In genomic region chr14:76032671-76033136, GRCm38 (mm10) we compare ENCODE assay signal across 10 mouse cellular contexts. TPM values are rescaled to one million over a fixed set of nuclear protein-coding genes. Genes with fewer than 3 reads are reported as not detected.
DNase-seq lines count a peak whose midpoint lies in the region; ATAC-seq and TF ChIP-seq lines count a peak whose summit lies in the region.
"Had no signal": no experiment of that assay in that cellular context is flagged by ENCODE, and none has a peak within 500 bp of the region (broad histone marks: within the 10 kb centered on the region; RNA-seq: fewer than 3 reads in every experiment).

No protein-coding gene starts in this region.

- H3K4me2 ChIP-seq in embryonic facial prominence, embryonic 14.5 days (ENCODE audit: low read depth, low read length) = peak overlapping the region; percentile 20; the same call in 1 of the 2 replicates
- H3K4me2 ChIP-seq in hindbrain, embryonic 15.5 days = peak overlapping the region; percentile 26
- H3K4me2 ChIP-seq in midbrain, embryonic 16.5 days (ENCODE audit: low read length) = peak overlapping the region; percentile 36
- H3K4me2 ChIP-seq: limb, embryonic 15.5 days had no signal

- H3K27ac ChIP-seq in embryonic facial prominence, embryonic 14.5 days (replicated peaks; ENCODE audit: low read depth, low read length) = peak overlapping the region; percentile 28; the same call in 1 of the 2 replicates
- H3K27ac ChIP-seq in hindbrain, embryonic 15.5 days (replicated peaks) = peak overlapping the region; percentile 77
- peak overlapping the region; percentile 89 for H3K27ac ChIP-seq in midbrain, embryonic 16.5 days (ENCODE audit: low read length)
- no peak overlapping the region for H3K27ac ChIP-seq in kidney, adult 2 months (ENCODE audit: insufficient read depth, low read depth, low read length)
- H3K27ac ChIP-seq: limb, embryonic 15.5 days had no signal

- H3K4me1 ChIP-seq in embryonic facial prominence, embryonic 14.5 days (ENCODE audit: control insufficient read depth, insufficient read depth, low read length) = peaks cover 10% of the 10 kb centered on the region
- H3K4me1 ChIP-seq in hindbrain, embryonic 15.5 days (replicated peaks) = peaks cover 36% of the 10 kb centered on the region
- H3K4me1 ChIP-seq in midbrain, embryonic 16.5 days (ENCODE audit: control insufficient read depth, insufficient read depth, low read length) = peaks cover 37% of the 10 kb centered on the region
- no peaks in the 10 kb centered on the region for H3K4me1 ChIP-seq in kidney, adult 2 months (ENCODE audit: control insufficient read depth, insufficient read depth, low read length)

- TF ChIP-seq CTCF in kidney, adult 2 months (conservative IDR thresholded peaks at IDR 0.05; ENCODE audit: insufficient read depth, insufficient read length, low read depth, low read length) = no peak

- WGBS in embryonic facial prominence, embryonic 14.5 days = 41% methylated on average over 7 of the region's 7 CpGs
- WGBS in hindbrain, embryonic 15.5 days = 17% methylated on average over 7 of the region's 7 CpGs
- WGBS in midbrain, embryonic 16.5 days = 9% methylated on average over 7 of the region's 7 CpGs
- 61% methylated on average over 7 of the region's 7 CpGs for WGBS in kidney, adult 2 months

- ATAC-seq in embryonic facial prominence, embryonic 14.5 days (ENCODE audit: low read depth) = peak; percentile 41; the same call in 1 of the 2 replicates
- ATAC-seq in hindbrain, embryonic 15.5 days (ENCODE audit: low FRiP score, low read depth) = peak; percentile 52
- ATAC-seq in midbrain, embryonic 16.5 days = peak; percentile 64

- peak; percentile 6 for DNase-seq in embryo, embryonic 10 days (ENCODE audit: low spot score)
- no peak for DNase-seq in embryonic facial prominence, embryonic 14.5 days (ENCODE audit: low spot score)
- no peak for DNase-seq in spleen, postnatal 36 days (ENCODE audit: low spot score in 2 of 2)
- no peak for DNase-seq in adrenal gland, postnatal 4 days (ENCODE audit: low spot score in 2 of 2)
- no peak for DNase-seq in kidney, adult 2 months
- DNase-seq: gastrocnemius, postnatal 25 days; spleen, adult 18-20 months had no signal

- 0 out of 2 replicates have a peak overlapping the region, but pooled peaks have one; percentile 21 for H3K9ac ChIP-seq in embryonic facial prominence, embryonic 14.5 days (ENCODE audit: low read depth, low read length)
- H3K9ac ChIP-seq in hindbrain, embryonic 15.5 days = no peak overlapping the region
- peak overlapping the region; percentile 31; the same call in 1 of the 2 replicates for H3K9ac ChIP-seq in midbrain, embryonic 16.5 days (ENCODE audit: low read depth, low read length)
- H3K9ac ChIP-seq: limb, embryonic 15.5 days had no signal

- no peaks in the 10 kb centered on the region for H3K9me3 ChIP-seq in embryonic facial prominence, embryonic 14.5 days (ENCODE audit: control insufficient read depth, low read length)
- H3K9me3 ChIP-seq in hindbrain, embryonic 15.5 days = no peaks in the 10 kb centered on the region
- H3K9me3 ChIP-seq in midbrain, embryonic 16.5 days (replicated peaks; ENCODE audit: control insufficient read depth, low read length, poor library complexity, severe bottlenecking) = no peaks in the 10 kb centered on the region
- H3K9me3 ChIP-seq: limb, embryonic 15.5 days had no signal

- no peak overlapping the region for H3K4me3 ChIP-seq in embryonic facial prominence, embryonic 14.5 days (ENCODE audit: low read depth, low read length)
- no peak overlapping the region for H3K4me3 ChIP-seq in hindbrain, embryonic 15.5 days
- no peak overlapping the region for H3K4me3 ChIP-seq in midbrain, embryonic 16.5 days (ENCODE audit: low read depth, low read length)
- H3K4me3 ChIP-seq in kidney, adult 2 months (ENCODE audit: insufficient read depth, low read depth, low read length) = no peak overlapping the region
- H3K4me3 ChIP-seq: limb, embryonic 15.5 days had no signal

- H3K27me3 ChIP-seq in embryonic facial prominence, embryonic 14.5 days (replicated peaks; ENCODE audit: control insufficient read depth, insufficient read depth, low read length) = no peaks in the 10 kb centered on the region
- H3K27me3 ChIP-seq in hindbrain, embryonic 15.5 days = no peaks in the 10 kb centered on the region
- H3K27me3 ChIP-seq in midbrain, embryonic 16.5 days (ENCODE audit: control insufficient read depth, insufficient read depth, low read depth, low read length) = no peaks in the 10 kb centered on the region
- no peaks in the 10 kb centered on the region for H3K27me3 ChIP-seq in kidney, adult 2 months (replicated peaks; ENCODE audit: control insufficient read depth, insufficient read depth, low read length)
- H3K27me3 ChIP-seq: limb, embryonic 15.5 days had no signal

- no peaks in the 10 kb centered on the region for H3K36me3 ChIP-seq in embryonic facial prominence, embryonic 14.5 days (ENCODE audit: control insufficient read depth, insufficient read depth, low read length)
- no peaks in the 10 kb centered on the region for H3K36me3 ChIP-seq in hindbrain, embryonic 15.5 days
- no peaks in the 10 kb centered on the region for H3K36me3 ChIP-seq in midbrain, embryonic 16.5 days (ENCODE audit: control insufficient read depth, insufficient read depth, low read length)
- H3K36me3 ChIP-seq in kidney, adult 2 months (ENCODE audit: control insufficient read depth, insufficient read depth, low read length) = no peaks in the 10 kb centered on the region
- H3K36me3 ChIP-seq: limb, embryonic 15.5 days had no signal

- no peak for TF ChIP-seq POLR2A in kidney, adult 2 months (IDR thresholded peaks at IDR 0.05; ENCODE audit: low read depth, low read length)

RNA-seq across cellular contexts. Expression of gene Gtf2f2, which starts 22.0 kb away (rescaled TPM):
- polyA plus RNA-seq in embryonic facial prominence, embryonic 14.5 days (2014; fragmentation: Nextera tagmentation; extraction: Ambion mirVana) = 29.8 and 34.9 TPM in 2 replicates
- polyA plus RNA-seq in hindbrain, embryonic 15.5 days (2015; fragmentation: Nextera tagmentation; extraction: Ambion mirVana) = 34.6 and 35.4 TPM in 2 replicates
- 37.2 and 39.2 TPM in 2 replicates for polyA plus RNA-seq in midbrain, embryonic 16.5 days (2015; fragmentation: Nextera tagmentation; extraction: Ambion mirVana)
- 10 to 100 TPM; 28.6 to 31.0 TPM for total RNA-seq in adrenal gland, postnatal 4 days (2021)
- 2.3 and 3.2 TPM in 2 replicates for polyA plus RNA-seq in kidney, adult 2 months (2012; rRNA removed)
